Mouse (Mus musculus): ENCODE measurements around the gene Myo10. TPM values are rescaled to one million over a fixed set of nuclear protein-coding genes. Genes with fewer than 3 reads are reported as not detected.
"Not testable (repeated sequence)": the region's sequence is repeated elsewhere in the genome, so short reads cannot be mapped to it uniquely, and the experiment has no call there.

The Myo10 gene
- total RNA-seq, 1 experiment from 2014 or later, result 103 TPM

DNA sequence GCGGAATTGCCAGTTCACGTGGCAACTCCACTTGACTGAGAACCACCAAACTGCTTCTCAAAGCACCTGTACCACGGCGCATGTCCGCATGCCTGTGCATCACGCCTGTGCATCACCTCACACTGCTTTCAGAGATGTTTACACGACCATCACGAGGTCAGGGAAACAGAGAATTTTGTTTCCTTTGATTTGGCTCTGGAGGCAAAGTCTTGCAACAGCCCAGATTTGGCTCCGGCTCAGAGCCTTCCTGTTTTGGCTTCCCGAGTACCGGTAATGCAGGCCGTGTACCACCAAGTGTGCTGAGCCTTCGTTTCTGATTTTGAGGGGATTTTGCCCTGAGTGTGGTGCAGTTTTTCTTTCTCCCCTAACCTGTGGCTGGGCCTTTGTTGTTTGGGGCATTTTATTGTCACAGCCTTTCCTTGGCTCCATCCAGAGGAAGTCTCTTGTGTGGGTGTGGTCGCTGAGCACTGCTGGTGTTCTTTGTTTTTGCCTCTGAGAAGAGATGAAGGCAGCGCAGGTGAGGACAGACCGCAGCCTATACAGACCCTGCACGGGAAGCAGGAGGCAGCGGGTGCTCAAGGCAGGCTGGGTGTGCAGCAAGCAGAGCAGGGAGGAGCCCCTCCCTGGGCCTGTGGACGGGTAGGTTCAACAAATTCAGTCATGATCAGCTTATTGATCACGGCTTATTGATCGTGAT lies 70.1 kb downstream of the Myo10 start:
- DNase-seq, result peak; percentile 51

DNA sequence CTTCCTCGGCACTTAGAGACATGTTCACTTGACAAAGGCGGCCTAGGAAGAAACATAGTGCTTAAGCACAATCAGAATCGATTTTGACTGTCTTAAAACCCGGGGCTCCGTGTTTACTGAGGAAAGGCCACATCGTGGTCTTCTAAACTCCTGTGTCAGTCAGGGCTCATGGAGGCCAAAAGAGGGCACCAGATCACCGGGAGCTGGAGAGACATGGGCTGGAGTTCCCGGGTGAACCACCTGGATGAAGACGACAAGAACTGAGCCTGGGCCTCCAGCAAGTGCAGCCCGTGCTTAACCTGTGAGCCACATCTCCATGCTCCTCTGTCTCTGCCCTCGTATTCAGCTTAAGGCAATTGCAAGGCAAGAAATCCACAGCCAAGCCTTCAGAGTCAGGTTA lies 71.4 kb downstream of the Myo10 start:
- no peak for DNase-seq

DNA sequence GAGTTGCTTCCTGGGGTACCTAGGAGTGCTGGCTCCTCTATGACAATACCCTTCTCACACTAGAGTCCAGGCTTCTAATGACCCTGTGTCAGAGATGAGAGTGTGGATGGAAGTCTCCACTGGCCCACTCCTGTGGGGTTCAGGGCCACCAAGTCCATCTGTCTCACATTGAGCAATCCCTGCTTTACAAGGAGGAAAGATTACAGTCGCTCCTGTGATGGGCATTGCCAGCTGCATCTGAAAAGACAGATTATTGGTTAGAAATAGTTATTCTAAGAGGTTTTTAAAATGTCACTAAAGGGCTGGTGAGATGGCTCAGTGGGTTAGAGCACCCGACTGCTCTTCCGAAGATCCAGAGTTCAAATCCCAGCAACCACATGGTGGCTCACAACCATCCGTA lies 72.4 kb downstream of the Myo10 start:
- no peak for DNase-seq

DNA sequence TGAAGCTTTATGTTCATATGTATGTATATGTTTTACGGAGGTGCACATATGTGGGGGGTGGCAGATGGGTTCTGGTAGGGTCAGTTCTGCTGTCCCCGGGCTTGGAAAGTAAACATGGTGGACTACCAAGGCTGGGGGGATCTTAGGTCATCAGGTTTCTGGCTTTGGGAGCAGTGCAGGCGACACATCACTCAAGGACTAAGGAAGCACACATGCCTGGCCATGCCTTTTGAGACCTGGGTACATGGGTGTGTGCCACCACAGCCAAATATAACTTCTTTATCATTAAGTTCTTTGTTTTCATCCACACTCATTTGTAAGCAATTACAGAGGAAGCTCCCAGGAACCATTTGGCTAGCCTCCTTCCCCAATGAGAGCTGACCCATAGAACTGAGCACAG lies 72.9 kb downstream of the Myo10 start:
- no peak for DNase-seq

DNA sequence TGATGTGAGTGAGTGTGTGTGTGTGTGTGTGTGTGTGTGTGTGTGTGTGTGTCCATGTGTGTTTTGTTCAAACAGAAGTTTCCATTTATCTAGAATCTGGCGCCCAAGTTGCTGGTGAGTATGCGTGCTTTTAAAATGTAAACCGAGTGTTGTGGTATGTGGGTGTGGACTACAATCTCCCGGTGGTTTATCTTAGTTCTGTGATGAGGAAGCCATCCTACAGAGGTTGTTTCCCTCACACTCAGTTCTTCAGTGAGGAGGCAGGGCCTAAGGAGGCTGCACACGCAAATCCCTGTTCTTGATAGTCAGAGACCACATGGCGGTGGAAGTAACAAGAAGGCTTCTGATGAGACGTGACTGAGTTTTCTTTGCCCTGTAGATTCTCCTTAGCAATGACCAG lies 73.6 kb downstream of the Myo10 start:
- no peak for DNase-seq

DNA sequence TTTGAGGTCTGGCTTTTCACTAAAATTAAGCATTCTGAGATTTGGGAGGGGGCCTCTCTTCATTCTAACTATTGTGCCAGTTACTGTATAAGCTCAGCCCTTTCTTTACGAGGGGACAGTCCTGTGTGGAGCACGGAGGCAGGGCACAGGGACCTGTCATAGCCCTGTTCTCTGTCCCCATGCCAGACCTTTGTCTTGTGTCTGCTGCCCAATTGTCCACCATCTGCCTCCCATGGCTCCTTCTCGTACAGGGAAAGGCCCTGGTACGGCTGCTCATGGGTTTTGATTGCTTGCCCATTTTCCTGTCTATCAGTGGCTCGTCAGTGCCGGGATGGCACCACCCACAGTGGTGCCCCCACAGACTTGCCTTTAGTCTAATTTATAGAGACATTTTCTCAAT lies 74.3 kb downstream of the Myo10 start:
- DNase-seq, result no peak

DNA sequence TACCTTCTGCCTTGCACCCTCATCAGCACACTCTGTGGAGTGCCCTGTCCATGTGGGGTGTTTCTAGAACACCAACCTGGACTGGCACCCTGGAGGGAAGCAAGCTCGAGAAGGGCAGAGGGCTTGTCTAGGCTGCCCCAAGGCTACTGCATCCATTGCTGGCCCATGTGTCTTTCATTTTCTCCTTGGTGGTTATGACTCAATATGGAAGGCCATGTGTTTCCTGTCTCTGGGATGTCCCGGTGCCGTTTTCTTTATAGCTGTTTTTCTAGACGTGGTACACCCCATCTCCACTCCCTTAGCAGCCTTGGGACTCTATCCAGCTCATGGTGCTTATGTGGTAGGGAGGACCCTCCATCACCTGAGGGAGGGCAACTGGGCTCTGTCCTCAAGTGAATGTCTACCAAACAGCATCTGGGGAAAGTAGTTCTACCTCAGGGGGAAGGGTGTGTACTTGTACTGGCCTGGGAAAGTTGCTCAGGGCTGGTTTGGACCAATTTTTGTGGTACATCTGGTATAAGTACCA lies 76.8 kb downstream of the Myo10 start:
- DNase-seq, result no peak

DNA sequence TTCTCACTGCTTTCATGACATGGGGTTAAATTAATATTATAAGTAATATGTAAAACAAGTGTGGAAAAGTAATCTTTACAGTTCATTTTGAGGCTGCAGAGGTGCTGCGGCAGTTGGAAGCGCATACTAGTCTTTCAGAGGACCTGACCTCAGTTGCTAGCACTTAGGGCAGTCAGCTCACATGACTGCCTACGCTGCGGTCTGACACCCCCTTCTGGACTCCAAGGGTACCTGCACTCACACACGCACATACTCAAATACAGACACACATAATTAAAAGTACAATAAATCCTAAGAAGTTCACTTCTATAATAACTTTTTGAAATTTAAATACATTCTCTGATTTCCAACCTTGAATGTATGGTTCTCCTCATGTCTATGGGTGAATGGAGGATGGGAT lies 80.3 kb downstream of the Myo10 start:
- no peak for DNase-seq

DNA sequence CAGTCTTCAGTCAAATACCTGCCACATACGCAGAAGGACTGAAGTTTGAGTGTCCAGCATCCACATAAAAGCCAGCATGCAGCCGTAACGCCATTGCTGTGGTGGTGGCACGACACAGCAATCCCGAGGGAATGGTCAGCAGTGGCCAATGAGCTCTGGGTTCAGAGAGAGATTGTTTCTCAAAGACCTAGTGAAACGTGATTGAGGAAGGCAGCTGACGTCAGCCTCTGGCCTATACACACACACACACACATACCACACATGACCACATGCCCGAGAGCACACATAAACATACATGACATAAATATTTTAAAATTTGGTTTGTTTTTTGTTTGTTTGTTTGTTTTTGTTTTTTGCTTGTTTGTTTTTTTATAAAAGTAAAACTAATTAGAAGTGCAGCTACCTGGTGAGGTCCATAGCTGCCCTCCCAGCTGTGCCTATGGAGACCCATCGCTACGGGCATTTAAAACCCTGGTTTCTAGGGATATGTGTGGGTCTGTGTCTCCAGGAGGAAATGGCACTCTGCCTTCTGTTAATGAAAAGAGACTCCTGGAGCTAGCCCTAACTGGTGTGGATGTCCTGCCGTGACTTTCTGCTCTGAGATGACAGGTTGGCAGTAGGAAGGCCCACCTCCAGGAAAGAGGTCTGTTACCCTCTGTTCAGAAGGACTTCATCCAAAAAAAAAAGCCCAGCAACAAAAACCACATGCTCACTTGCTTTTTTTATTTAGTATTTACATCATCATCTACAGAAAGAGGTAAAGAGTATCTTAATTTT lies 82.7 kb downstream of the Myo10 start:
- no peak for DNase-seq

DNA sequence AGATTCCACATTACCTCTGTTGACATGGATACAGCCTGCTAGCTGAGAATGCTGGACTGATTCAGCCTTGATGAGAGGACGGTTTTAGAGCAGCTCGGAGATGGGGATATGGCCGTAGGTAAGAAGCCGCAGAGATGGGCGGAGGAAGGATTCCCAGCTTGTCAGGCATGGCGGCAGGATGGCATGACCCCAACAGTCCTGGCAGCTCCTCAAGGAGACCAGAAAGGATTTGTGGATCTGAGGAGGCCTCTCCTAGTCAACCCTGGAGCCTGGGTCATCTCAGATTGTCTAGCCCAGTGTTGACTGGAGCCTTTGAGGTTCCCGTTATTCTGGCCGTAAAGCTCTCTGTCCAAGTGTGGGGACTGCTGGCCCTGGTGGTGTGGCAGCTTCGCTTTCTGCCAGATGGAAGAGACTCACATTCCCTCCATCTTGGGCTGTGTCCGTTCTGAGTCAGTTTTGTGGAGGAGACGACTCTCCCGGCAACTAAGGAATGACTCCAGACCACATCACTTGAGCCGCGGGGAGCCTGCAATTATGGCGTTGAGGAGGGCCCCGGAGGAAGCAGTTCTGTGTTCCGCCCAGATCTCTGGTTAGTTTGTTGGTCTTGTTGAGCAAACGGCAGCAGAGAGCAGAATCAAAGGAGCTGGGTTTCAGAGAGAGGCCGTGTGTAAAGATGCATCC lies 84.7 kb downstream of the Myo10 start:
- no peak for DNase-seq

DNA sequence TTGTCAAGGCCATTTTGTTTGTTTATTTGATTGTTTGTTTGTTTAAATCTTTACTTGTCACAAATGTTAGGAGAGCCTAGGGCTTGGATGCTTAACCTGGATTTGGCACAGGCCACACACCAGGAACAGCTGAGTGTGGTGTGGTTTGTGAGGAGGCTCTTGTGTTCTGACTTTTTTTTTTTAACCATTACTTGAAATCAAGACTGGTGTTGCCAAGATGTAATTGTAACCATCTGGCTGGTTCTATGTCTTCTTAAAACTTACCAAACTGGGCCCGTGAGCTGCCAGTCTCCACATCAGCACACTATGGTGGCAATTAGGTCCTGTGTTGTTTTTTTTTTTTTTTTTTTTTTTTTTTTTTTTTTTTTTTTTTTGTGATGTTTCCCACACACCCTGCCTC lies 85.6 kb downstream of the Myo10 start:
- DNase-seq, result no peak

DNA sequence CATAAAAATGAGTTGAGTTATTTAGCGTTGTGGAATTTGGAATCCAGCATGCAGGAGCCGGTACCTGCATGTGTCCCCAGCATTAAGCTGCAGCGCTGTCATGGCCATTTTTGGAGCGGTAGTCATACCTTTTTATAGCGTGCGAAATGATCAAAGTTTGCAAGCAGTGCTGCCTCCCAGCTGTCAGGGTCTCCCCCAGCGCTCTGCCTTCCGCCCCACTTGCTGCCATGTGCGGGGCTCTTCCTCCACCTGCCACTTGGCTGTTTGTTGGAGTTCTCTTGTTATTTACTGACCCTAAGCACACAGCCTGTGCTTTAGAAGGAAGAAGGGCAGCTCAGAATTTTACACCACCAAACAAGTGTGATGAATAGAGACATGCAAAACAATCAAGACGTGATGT lies 88.6 kb downstream of the Myo10 start:
- no peak for DNase-seq

DNA sequence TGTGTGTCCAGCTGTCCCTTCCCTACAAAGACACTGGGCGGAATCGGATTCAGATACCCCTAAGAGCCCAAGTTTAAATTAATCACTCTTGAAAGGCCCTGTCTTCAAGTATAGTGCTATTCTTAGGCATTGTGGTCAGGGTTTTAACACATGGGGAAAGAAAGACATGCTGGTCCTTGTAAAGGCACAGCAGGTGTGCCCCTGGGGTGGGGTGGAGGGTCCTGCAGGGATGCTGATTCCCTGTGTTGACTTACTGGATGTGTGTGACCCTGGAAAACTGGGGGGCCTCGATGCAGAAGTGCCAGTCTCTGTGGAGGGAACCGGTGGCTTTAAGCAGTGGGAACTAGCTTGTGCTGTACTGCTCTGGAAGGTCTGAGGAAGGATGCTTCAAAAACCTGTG lies 90.6 kb downstream of the Myo10 start:
- DNase-seq, result no peak

DNA sequence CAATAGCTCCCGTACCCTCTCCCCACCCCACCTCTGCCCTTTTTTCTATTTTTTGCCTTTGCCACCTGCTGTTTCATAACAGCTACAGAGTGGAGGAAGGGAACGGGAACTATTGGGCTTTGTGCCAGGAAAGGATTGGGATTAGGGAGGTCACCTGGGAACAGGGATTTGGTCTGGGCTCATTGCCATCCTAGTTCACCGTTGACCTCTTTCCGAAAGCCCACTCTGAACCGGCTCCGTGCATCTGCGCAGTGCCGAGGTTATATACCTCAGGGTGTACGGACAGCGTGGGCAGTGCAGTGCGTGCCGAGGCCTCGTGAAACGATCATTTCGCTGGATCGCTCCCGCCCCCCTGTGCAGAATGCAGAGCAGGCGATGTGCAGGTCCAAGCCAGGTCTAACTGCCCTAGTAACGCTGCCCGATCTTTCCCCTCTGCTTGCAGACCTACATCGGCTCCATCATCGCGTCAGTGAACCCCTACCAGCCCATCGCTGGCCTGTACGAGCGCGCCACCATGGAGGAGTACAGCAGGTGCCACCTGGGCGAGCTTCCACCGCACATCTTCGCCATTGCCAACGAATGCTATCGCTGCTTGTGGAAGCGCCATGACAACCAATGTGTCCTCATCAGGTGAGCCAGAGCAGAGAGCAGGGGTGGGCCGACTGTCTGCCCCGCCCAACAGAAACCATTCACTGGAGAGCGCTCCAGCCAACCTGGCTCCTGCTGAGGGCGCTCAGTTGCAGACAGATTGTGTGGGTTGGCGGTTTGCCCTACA lies 91.4 kb downstream of the Myo10 start:
- no peak for DNase-seq

DNA sequence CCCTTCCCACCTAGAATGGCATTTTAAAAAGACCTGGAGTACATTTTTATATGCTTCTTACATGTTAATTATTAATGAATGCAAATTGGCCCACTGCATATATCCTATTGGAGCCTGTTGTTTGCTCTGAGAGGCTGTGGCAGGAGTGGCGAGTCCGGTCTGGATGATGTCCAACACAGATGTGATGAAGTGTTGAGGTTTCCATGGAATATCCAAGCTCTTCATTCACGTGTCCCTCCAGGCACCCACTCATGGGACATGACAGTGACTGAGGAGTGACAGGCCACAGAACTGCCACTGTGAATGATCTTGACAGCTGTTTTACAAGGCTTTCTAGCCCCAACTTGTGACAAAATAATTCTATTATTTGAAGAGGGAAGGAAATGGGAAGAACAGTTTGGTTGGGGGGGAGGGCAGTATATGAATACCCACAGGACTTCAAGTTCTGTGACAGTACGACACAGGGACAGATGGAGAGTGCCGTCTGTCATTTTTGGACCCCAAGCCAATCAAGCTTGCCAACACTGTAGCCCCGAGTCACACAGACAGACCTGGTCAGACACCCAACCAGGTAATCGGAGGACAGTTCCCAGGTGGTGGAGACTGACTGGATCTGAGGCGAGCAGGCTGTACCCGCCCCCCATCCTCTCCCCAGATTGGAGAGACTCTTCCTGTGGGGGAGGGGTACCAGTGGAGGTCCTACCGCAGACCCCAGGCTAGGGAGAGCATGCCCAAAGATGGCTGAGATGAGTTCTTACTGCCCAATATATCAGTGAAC lies 93.1 kb downstream of the Myo10 start:
- DNase-seq, result no peak

DNA sequence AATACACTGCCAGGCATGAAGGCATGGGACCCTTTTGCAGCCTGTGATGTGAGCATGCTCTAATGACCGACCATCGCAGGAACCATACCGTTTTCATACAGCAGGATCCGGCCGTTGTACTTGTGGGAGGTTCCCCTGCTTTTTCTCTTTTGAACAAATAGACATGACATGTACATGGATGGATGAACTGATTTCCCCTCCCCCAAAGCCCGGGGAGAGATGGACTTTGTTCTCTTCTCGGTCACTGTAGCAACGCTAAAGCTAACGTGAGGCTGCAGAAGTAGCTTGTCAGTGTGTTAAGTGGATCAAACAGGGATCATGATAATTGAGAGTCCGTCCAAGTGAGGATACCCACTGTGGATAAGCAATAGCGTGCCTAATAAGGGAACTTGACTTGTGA lies 93.7 kb downstream of the Myo10 start:
- DNase-seq, result no peak

DNA sequence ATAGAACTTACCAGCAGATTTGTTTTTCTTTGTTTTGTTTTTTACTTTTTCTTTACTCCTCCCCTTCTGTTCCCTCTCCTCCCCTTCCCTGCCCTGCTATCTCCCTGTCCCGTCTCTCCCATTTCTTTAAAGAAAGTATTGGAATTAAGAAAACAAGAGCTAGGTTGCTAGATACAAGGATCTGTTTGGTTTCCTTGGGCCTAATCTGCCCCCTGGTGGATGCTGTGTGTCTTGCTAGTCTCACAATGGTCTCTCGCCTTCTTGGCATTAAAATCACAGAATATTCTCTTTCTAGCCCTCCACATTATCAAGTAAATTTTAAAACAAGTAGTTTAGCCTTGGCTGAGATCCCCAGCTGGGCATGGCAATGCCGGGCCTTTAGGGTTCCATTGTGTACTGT lies 94.7 kb downstream of the Myo10 start:
- peak; percentile 89 for DNase-seq

DNA sequence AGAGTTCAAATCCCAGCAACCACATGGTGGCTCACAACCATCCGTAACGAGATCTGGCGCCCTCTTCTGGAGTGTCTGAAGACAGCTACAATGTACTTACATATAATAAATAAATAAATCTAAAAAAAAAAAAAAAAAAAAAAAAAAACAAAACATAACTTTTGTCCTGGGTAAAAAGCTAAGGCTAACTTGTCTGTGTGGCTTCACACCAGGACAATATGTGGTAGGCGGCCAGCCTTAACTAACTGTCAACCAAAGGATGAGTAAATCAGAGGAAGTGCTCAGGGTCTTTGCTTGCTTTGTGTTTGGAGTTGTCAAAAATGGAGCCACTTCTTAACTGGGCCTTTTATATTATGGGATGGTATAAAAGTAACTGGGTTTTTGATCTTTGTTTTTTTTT lies 95.8 kb downstream of the Myo10 start:
- not testable (repeated sequence) for DNase-seq

DNA sequence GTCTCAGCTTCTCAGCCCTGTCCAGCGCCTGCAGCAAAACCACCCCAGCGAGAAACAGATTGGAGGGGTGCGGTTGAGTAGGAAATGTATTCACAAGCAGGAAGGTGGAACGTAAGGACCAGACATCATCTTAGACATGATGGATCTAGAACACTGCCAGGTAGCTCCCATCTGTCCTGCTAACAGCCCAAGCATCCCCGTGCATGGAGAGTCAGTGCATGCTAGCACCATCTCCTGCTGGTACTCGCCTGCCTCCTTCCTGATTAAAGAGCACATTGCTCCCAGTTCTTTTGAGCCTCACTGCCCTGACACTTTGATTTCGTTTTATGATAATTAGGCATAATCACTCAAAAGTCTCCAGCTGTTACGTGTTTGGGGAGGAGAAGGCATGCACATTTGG lies 96.9 kb downstream of the Myo10 start:
- no peak for DNase-seq

DNA sequence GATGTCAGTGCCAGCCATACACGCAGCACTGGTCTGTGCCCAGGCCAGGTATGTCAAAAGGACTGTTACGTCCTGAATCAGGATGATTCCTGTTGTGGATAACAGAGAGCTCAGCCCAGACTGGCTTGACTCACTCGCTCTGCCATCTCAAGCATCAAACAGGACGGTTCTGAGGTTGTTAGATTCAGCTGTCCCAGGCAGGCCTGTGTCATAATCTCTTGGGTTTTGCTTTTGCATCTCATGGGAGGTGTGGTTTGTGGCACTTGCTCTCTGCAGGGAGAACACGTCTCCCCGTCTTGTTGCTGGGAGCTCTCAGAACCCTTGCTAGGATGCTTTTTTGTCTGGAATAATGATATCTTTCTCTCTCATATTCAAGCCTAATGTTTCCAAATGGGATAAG lies 97.9 kb downstream of the Myo10 start:
- DNase-seq, result no peak

DNA sequence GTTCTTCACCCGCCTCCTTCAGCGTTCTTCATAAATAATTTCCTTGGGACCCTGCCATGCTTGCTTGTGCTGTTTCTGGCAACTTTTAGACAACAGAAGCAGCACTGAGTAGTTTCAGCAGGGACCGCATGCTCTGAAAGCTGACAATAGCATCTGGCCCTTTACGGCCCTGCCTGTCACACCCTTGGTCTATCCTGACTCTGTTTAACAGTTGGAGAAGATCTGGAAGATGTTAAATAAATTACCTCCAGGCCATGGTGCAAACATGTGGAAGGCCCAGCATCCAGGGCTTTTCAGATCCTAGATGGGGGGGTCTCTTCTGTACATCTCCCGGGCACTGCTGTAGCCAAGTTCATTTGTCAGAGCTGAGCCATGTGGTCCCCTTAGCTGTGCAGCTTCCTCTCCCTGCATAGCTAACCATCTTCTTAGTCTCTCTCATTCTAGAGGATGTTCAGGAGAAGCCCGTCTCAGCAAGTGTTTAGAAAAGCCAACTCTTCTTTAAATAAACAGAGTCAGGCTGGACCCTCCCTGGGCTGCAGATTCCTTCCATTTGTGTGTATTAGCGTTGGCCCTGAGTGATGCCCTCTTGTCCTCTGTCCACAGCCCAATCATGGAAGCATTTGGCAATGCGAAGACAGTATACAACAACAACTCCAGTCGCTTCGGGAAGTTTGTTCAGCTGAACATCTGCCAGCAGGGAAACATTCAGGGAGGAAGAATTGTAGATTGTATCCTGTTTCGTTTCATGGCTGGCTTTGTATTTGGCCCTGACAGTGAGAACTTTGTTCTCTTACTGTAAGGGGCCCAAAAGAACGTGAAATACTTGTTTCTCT lies 101.2 kb downstream of the Myo10 start:
- DNase-seq, result no peak

Data from adrenal gland, postnatal 14 days (tissue).